23 mouse cellular contexts compared by ENCODE assay signal in genomic region chr4:151586074-151586473, GRCm38 (mm10).
DNase-seq lines count a peak whose midpoint lies in the region; ATAC-seq and TF ChIP-seq lines count a peak whose summit lies in the region.
"Had no signal": no experiment of that assay in that cellular context is flagged by ENCODE, and none has a peak within 500 bp of the region (broad histone marks: within the 10 kb centered on the region; RNA-seq: fewer than 3 reads in every experiment).

No protein-coding gene starts in this region.

- H3K4me3 ChIP-seq in forebrain, embryonic 11.5 days (ENCODE audit: low read depth, low read length) = no peak overlapping the region
- H3K4me3 ChIP-seq in forebrain, embryonic 13.5 days = no peak overlapping the region
- H3K4me3 ChIP-seq in hindbrain, embryonic 16.5 days (ENCODE audit: low read length) = no peak overlapping the region
- no peak overlapping the region for H3K4me3 ChIP-seq in hindbrain, postnatal 0 days (ENCODE audit: low read length)
- no peak overlapping the region for H3K4me3 ChIP-seq in forebrain, embryonic 15.5 days
- H3K4me3 ChIP-seq: limb, embryonic 15.5 days had no signal

- no peaks in the 10 kb centered on the region; the same call in 1 of the 2 replicates for H3K27me3 ChIP-seq in forebrain, embryonic 11.5 days (ENCODE audit: control insufficient read depth, insufficient read depth, low read length)
- H3K27me3 ChIP-seq in forebrain, embryonic 13.5 days = no peaks in the 10 kb centered on the region; the same call in 1 of the 2 replicates
- no peaks in the 10 kb centered on the region for H3K27me3 ChIP-seq in hindbrain, embryonic 16.5 days (replicated peaks; ENCODE audit: control insufficient read depth, insufficient read depth, low read length)
- H3K27me3 ChIP-seq in hindbrain, postnatal 0 days (ENCODE audit: insufficient read depth, low read length) = no peaks in the 10 kb centered on the region
- no peaks in the 10 kb centered on the region; the same call in 1 of the 2 replicates for H3K27me3 ChIP-seq in forebrain, embryonic 15.5 days
- H3K27me3 ChIP-seq: CH12.LX; limb, embryonic 15.5 days had no signal

- H3K27ac ChIP-seq in forebrain, embryonic 11.5 days (ENCODE audit: low read depth, low read length) = no peak overlapping the region
- H3K27ac ChIP-seq in forebrain, embryonic 13.5 days = no peak overlapping the region
- no peak overlapping the region for H3K27ac ChIP-seq in hindbrain, embryonic 16.5 days (ENCODE audit: low read depth, low read length)
- no peak overlapping the region for H3K27ac ChIP-seq in hindbrain, postnatal 0 days
- no peak overlapping the region for H3K27ac ChIP-seq in forebrain, embryonic 15.5 days (replicated peaks)
- H3K27ac ChIP-seq: kidney, postnatal 0 days; limb, embryonic 15.5 days; liver, embryonic 14.5 days had no signal

- H3K4me1 ChIP-seq in forebrain, embryonic 11.5 days (replicated peaks; ENCODE audit: control insufficient read depth, insufficient read depth, low read length) = no peaks in the 10 kb centered on the region
- peaks cover 16% of the 10 kb centered on the region for H3K4me1 ChIP-seq in forebrain, embryonic 13.5 days
- H3K4me1 ChIP-seq in hindbrain, embryonic 16.5 days (ENCODE audit: control insufficient read depth, insufficient read depth, low read depth, low read length) = peaks cover 6% of the 10 kb centered on the region
- H3K4me1 ChIP-seq in hindbrain, postnatal 0 days (ENCODE audit: insufficient read depth, low read length) = no peaks in the 10 kb centered on the region
- peaks cover 16% of the 10 kb centered on the region for H3K4me1 ChIP-seq in forebrain, embryonic 15.5 days
- H3K4me1 ChIP-seq: limb, embryonic 15.5 days had no signal

- H3K36me3 ChIP-seq in forebrain, embryonic 11.5 days (ENCODE audit: control insufficient read depth, insufficient read depth, low read length) = no peaks in the 10 kb centered on the region
- no peaks in the 10 kb centered on the region for H3K36me3 ChIP-seq in forebrain, embryonic 13.5 days (ENCODE audit: poor library complexity, severe bottlenecking)
- no peaks in the 10 kb centered on the region for H3K36me3 ChIP-seq in hindbrain, embryonic 16.5 days (ENCODE audit: control insufficient read depth, insufficient read depth, low read length)
- H3K36me3 ChIP-seq in hindbrain, postnatal 0 days (ENCODE audit: insufficient read depth, low read length) = no peaks in the 10 kb centered on the region
- no peaks in the 10 kb centered on the region for H3K36me3 ChIP-seq in forebrain, embryonic 15.5 days
- H3K36me3 ChIP-seq: G1E; limb, embryonic 15.5 days had no signal

- no peak overlapping the region for H3K9ac ChIP-seq in forebrain, embryonic 11.5 days (ENCODE audit: low read length)
- H3K9ac ChIP-seq in forebrain, embryonic 13.5 days = no peak overlapping the region
- H3K9ac ChIP-seq in hindbrain, embryonic 16.5 days (ENCODE audit: low read depth, low read length) = no peak overlapping the region
- H3K9ac ChIP-seq in hindbrain, postnatal 0 days (replicated peaks; ENCODE audit: low read length) = no peak overlapping the region
- no peak overlapping the region for H3K9ac ChIP-seq in forebrain, embryonic 15.5 days (replicated peaks)
- H3K9ac ChIP-seq: limb, embryonic 15.5 days; liver, embryonic 14.5 days; lung, embryonic 14.5 days had no signal

- peak; percentile 60 for DNase-seq in forebrain, embryonic 11.5 days (ENCODE audit: low spot score)
- DNase-seq in hindbrain, postnatal 0 days (ENCODE audit: low spot score) = no peak
- DNase-seq in retina, embryonic 14.5 days (ENCODE audit: low spot score) = peak; percentile 79
- DNase-seq: B cell, adult 2 months; cerebellum, adult 2 months; cerebellum, postnatal 25 days; gastrocnemius, postnatal 36 days; heart, postnatal 36 days; kidney, adult 2 months; layer of hippocampus, adult 9-11 months; lung, embryonic 14.5 days; right cerebral cortex, adult 18-20 months; right cerebral cortex, postnatal 4 days; thymus, postnatal 14 days had no signal

- no peak for TF ChIP-seq CTCF in hindbrain, postnatal 0 days (IDR thresholded peaks at IDR 0.05; ENCODE audit: low read depth)

- 27% methylated on average over 9 of the region's 9 CpGs for WGBS in forebrain, embryonic 11.5 days
- WGBS in forebrain, embryonic 13.5 days = 12% methylated on average over 9 of the region's 9 CpGs
- WGBS in hindbrain, embryonic 16.5 days = 29% methylated on average over 9 of the region's 9 CpGs
- 32% methylated on average over 9 of the region's 9 CpGs for WGBS in hindbrain, postnatal 0 days
- 9% methylated on average over 9 of the region's 9 CpGs for WGBS in forebrain, embryonic 15.5 days

- H3K4me2 ChIP-seq in forebrain, embryonic 11.5 days (ENCODE audit: low read depth, low read length, severe bottlenecking) = no peak overlapping the region
- H3K4me2 ChIP-seq in forebrain, embryonic 13.5 days = no peak overlapping the region
- H3K4me2 ChIP-seq in hindbrain, embryonic 16.5 days (ENCODE audit: low read length) = no peak overlapping the region
- no peak overlapping the region for H3K4me2 ChIP-seq in hindbrain, postnatal 0 days (ENCODE audit: low read depth, low read length)
- no peak overlapping the region for H3K4me2 ChIP-seq in forebrain, embryonic 15.5 days (replicated peaks)
- H3K4me2 ChIP-seq: limb, embryonic 15.5 days; lung, embryonic 14.5 days had no signal

- H3K9me3 ChIP-seq in forebrain, embryonic 11.5 days (ENCODE audit: control insufficient read depth, low read length) = no peaks in the 10 kb centered on the region
- no peaks in the 10 kb centered on the region for H3K9me3 ChIP-seq in forebrain, embryonic 13.5 days (replicated peaks)
- no peaks in the 10 kb centered on the region for H3K9me3 ChIP-seq in hindbrain, embryonic 16.5 days (ENCODE audit: control insufficient read depth, low read length)
- H3K9me3 ChIP-seq in hindbrain, postnatal 0 days (ENCODE audit: low read length) = no peaks in the 10 kb centered on the region
- no peaks in the 10 kb centered on the region for H3K9me3 ChIP-seq in forebrain, embryonic 15.5 days
- H3K9me3 ChIP-seq: limb, embryonic 15.5 days had no signal

- ATAC-seq in forebrain, embryonic 11.5 days (replicated peaks; ENCODE audit: low FRiP score) = peak; percentile 53; the same call in 1 of the 2 replicates
- no peak; the same call in 1 of the 2 replicates for ATAC-seq in forebrain, embryonic 13.5 days
- ATAC-seq in hindbrain, embryonic 16.5 days = 0 out of 2 replicates have a peak, but pooled peaks have one; percentile 32
- ATAC-seq in hindbrain, postnatal 0 days = no peak
- 0 out of 2 replicates have a peak, but pooled peaks have one; percentile 38 for ATAC-seq in forebrain, embryonic 15.5 days (replicated peaks)
- no peak for ATAC-seq in cerebellum, adult (ENCODE audit: insufficient number of reproducible peaks, low FRiP score, low TSS enrichment)

Comparison
In these comparisons a context has a peak if more than half of its experiments do, and no peak if none do; other contexts are left out.
1. ATAC-seq: peak in forebrain, embryonic 11.5 days (single experiment), hindbrain, embryonic 16.5 days (single experiment) and forebrain, embryonic 15.5 days (single experiment); none in forebrain, embryonic 13.5 days (single experiment), hindbrain, postnatal 0 days (single experiment) and cerebellum, adult (single experiment).